Comparison of ENCODE assay signal across 13 mouse cellular contexts in the genomic region with DNA sequence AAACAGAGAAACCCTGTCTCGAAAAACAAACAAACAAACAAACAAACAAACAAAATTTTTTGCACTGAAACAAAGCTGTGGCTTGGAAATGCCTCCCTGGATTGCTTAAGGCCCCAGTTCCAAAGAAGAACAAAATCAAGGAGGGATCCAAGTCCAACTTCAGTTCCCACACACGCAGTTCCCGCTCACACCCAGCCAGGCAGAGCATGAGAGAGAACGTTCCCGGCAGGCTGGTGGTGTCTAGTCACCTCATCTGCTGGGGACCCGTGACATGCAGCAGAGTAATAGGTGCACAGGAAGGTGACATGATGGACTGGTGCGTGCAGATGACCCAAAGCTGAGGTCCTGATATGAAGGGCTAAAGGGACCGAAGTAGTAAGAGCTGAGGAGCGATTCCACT.
"Had no signal": no experiment of that assay in that cellular context is flagged by ENCODE, and none has a peak within 500 bp of the region (broad histone marks: within the 10 kb centered on the region; RNA-seq: fewer than 3 reads in every experiment).

No protein-coding gene starts in this region.

- H3K9me3 ChIP-seq: intestine, embryonic 15.5 days; limb, embryonic 10.5 days; liver, embryonic 13.5 days; lung, embryonic 15.5 days; midbrain, embryonic 13.5 days had no signal

- H3K4me3 ChIP-seq: intestine, embryonic 15.5 days; limb, embryonic 10.5 days; liver, embryonic 13.5 days; lung, embryonic 15.5 days; midbrain, embryonic 13.5 days had no signal

- DNase-seq: layer of hippocampus, adult 9-11 months; liver, embryonic 13.5 days; liver, postnatal 0 days; lung, postnatal 14 days; right cerebral cortex, postnatal 14 days; thymus, adult 18-20 months; thymus, postnatal 14 days had no signal

- H3K36me3 ChIP-seq: intestine, embryonic 15.5 days; limb, embryonic 10.5 days; liver, embryonic 13.5 days; lung, embryonic 15.5 days; midbrain, embryonic 13.5 days had no signal

- H3K27me3 ChIP-seq: intestine, embryonic 15.5 days; liver, embryonic 13.5 days; lung, embryonic 15.5 days; midbrain, embryonic 13.5 days had no signal

- H3K4me2 ChIP-seq: intestine, embryonic 15.5 days; liver, embryonic 13.5 days; lung, embryonic 15.5 days; midbrain, embryonic 13.5 days had no signal

- H3K9ac ChIP-seq: intestine, embryonic 15.5 days; liver, embryonic 13.5 days; liver, postnatal 0 days; lung, embryonic 15.5 days; midbrain, embryonic 13.5 days had no signal

- H3K27ac ChIP-seq: kidney, postnatal 0 days; limb, embryonic 10.5 days; liver, embryonic 13.5 days; lung, embryonic 15.5 days; macrophage; midbrain, embryonic 13.5 days had no signal

- ATAC-seq: intestine, embryonic 15.5 days; liver, postnatal 0 days; midbrain, embryonic 13.5 days had no signal
